Mouse (Mus musculus) hindbrain, postnatal 0 days (tissue): ENCODE data around the gene Pcdh9. TPM values are rescaled to one million over a fixed set of nuclear protein-coding genes. Genes with fewer than 3 reads are reported as not detected.

Experiments
- ATAC-seq: fragments of 200-750 bp; cut with Nextera tagmentation; 2 replicates; pipeline ENCODE4 v1.8.0; 2017; ENCODE audit warnings: mild to moderate bottlenecking, moderate TSS enrichment, moderate library complexity
- DNase-seq: peaks from one replicate; pipeline ENCODE4 v3.0.0-alpha.2; 2015; ENCODE audit warnings: low spot score
- H3K27ac ChIP-seq: fragments of 300-500 bp; sonication (generic); 2 replicates; pipeline ENCODE4 v1.5.1; 2014; ENCODE audit warnings: mild to moderate bottlenecking
- H3K27me3 ChIP-seq: fragments of 300-500 bp; sonication (generic); 2 replicates; pipeline ENCODE4 v1.6.1; 2014; ENCODE audit warnings: low read length, mixed read lengths; ENCODE audit not compliant: insufficient read depth
- H3K36me3 ChIP-seq: fragments of 300-500 bp; sonication (generic); 2 replicates; pipeline ENCODE4 v1.6.1; 2014; ENCODE audit warnings: low read length, mixed read lengths; ENCODE audit not compliant: insufficient read depth
- H3K4me1 ChIP-seq: fragments of 300-500 bp; sonication (generic); 2 replicates; pipeline ENCODE4 v1.6.1; 2014; ENCODE audit warnings: antibody characterized with exemption, low read length, mixed read lengths; ENCODE audit not compliant: insufficient read depth
- H3K4me2 ChIP-seq: fragments of 300-500 bp; sonication (generic); 2 replicates; pipeline ENCODE4 v1.6.1; 2014; ENCODE audit warnings: low read depth, mild to moderate bottlenecking, low read length, moderate library complexity, mixed read lengths
- H3K4me3 ChIP-seq: fragments of 300-500 bp; sonication (generic); 2 replicates; pipeline ENCODE4 v1.5.1; 2014; ENCODE audit warnings: low read length
- H3K9ac ChIP-seq: fragments of 300-500 bp; sonication (generic); replicated peaks from 2 replicates; pipeline ENCODE4 v1.6.1; 2014; ENCODE audit warnings: mild to moderate bottlenecking, low read length, moderate library complexity, mixed read lengths
- H3K9me3 ChIP-seq: fragments of 300-500 bp; sonication (generic); 2 replicates; pipeline ENCODE4 v1.6.1; 2016; ENCODE audit warnings: low read length, mixed read lengths
- CTCF ChIP-seq: IDR thresholded peaks from 2 replicates; pipeline ENCODE4 v1.5.1; 2016; ENCODE audit warnings: antibody characterized with exemption, control low read depth, low read depth
- WGBS: fragments of 180-500 bp; shearing (Covaris S2); extraction: QIAGEN DNeasy Blood & Tissue Kit; methylation state at CpG from one replicate; pipeline ENCODE4 v1.1.7; 2014; 5-methylcytosine and 5-hydroxymethylcytosine counted together
- polyA plus RNA-seq: library from polyadenylated mRNA; unstranded; fragments of >200 nt; fragmentation: Nextera tagmentation; extraction: Ambion mirVana; gene quantifications from 2 replicates; pipeline ENCODE4 v1.2.1, GENCODE M21; 2015
- total RNA-seq: library from RNA; depleted of rRNA; stranded (reverse); fragments of >200 nt; gene quantifications from 2 replicates; pipeline ENCODE4 v1.2.3, GENCODE M21; 2014

The Pcdh9 gene
- total and polyA plus RNA-seq, 2 experiments from 2014 or later: 129 to 149 TPM

DNA sequence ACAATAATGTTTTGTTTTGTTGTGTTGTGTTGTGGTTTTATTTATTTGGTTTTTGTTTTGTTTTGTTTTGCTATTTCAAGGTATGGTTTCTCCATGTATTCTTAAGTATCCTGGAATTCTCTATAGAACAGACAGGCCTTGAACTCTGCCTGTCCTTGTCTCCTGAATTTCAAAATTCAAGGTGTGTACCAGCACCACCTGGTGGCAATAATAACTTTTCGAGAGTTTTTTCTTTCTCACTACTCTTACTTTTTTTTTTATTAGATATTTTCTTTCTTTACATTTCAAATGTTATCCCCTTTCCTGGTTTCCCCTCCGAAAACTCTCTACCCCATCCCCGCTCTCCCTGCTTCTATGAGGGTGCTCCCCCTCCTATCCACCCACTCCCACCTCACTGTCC, 536.3 kb downstream of the Pcdh9 start:
- Histone ChIP-seq H3K4me3 (no peak overlapping the region), H3K36me3 (no peaks in the 10 kb centered on the region), H3K27ac (no peak overlapping the region), H3K9ac (no peak overlapping the region), H3K9me3 (no peaks in the 10 kb centered on the region), H3K4me2 (no peak overlapping the region), H3K4me1 (peaks cover 1% of the 10 kb centered on the region; the same call in 1 of the 2 replicates), H3K27me3 (no peaks in the 10 kb centered on the region)
- no peak for TF ChIP-seq CTCF
- DNase-seq: no peak
- WGBS: 92% methylated on average over 3 of the region's 3 CpGs
- ATAC-seq: no peak

DNA sequence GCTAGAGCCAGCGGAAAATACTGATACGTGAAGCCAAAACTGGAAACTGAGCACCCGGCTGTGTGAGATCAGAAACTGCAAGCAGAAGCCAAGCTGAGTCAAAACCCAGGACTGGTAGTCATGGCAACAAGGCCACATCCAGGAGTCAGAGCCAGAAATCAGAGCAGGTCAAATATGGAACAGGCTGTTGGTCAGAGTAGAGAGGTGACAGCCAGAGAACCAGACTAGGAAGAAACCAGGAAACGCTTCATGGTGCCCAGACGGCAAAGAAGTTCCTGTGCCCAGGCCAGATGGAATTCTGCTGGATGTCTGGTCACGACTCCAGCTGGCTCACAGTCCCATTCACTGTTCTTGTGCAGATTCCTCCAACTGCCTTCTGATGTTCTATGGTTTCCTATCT, 539.6 kb downstream of the Pcdh9 start:
- no peak overlapping the region for H3K4me3 ChIP-seq
- TF ChIP-seq CTCF: no peak
- H3K9me3 ChIP-seq: no peaks in the 10 kb centered on the region
- no peak overlapping the region for H3K9ac ChIP-seq
- peak; percentile 95 for ATAC-seq
- no peaks in the 10 kb centered on the region for H3K36me3 ChIP-seq
- peak; percentile 83 for DNase-seq
- no peak overlapping the region for H3K27ac ChIP-seq
- no peaks in the 10 kb centered on the region for H3K27me3 ChIP-seq
- H3K4me2 ChIP-seq: 0 out of 2 replicates have a peak overlapping the region, but pooled peaks have one; percentile 18
- peaks cover 3% of the 10 kb centered on the region; the same call in 1 of the 2 replicates for H3K4me1 ChIP-seq
- WGBS: 27% methylated on average over 6 of the region's 6 CpGs

DNA sequence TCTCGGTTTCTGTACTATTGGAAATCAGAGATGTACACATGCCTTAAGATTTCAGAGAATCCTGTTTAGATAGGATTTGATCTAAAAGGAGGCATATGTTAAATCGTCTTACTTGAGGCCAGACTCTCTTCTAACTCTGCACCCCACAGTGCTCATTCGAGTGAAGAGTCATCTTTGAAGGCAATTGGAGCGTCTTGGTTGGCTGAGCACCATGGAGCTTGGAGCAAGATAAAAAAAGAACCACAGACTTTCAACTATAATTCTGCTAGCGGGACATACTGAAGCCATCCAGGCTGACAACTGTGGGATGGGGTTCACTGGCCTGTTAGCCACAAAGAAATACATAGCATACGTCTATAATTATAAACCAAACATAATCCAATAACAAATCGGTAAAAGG, 541.3 kb downstream of the Pcdh9 start:
- ATAC-seq: 0 out of 2 replicates have a peak, but pooled peaks have one; percentile 53
- Histone ChIP-seq H3K4me2 (no peak overlapping the region), H3K4me1 (peaks cover 3% of the 10 kb centered on the region; the same call in 1 of the 2 replicates), H3K27me3 (no peaks in the 10 kb centered on the region), H3K9me3 (no peaks in the 10 kb centered on the region), H3K27ac (no peak overlapping the region), H3K4me3 (no peak overlapping the region), H3K9ac (no peak overlapping the region), H3K36me3 (no peaks in the 10 kb centered on the region)
- TF ChIP-seq CTCF: no peak
- peak; percentile 62 for DNase-seq
- 37% methylated on average over 7 of the region's 7 CpGs for WGBS

DNA sequence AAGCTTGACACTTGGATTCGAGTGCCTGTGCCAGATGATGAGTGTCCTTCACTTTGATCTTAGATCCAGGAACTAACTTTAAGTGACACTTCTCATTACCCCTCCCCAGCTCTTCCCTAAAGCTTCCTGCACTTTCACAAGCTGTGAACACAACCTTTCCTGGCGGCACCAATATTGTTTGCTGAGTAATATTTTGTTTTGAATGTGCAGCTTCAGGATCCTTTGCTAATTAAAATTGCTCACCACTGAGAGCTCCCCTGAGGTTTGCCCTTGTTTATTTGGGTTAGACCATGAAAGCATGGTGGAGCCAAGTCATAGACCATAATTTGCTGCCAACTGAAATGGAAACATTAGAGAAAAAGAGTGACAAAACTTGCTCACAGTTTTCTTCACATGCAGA, 543.4 kb downstream of the Pcdh9 start:
- Histone ChIP-seq H3K27me3 (no peaks in the 10 kb centered on the region), H3K36me3 (no peaks in the 10 kb centered on the region), H3K4me2 (no peak overlapping the region), H3K4me3 (no peak overlapping the region), H3K9me3 (no peaks in the 10 kb centered on the region), H3K4me1 (peaks cover 3% of the 10 kb centered on the region; the same call in 1 of the 2 replicates), H3K9ac (no peak overlapping the region), H3K27ac (no peak overlapping the region)
- no peak for ATAC-seq
- DNase-seq: peak; percentile 42
- no peak for TF ChIP-seq CTCF
- 37% methylated on average over 2 of the region's 2 CpGs for WGBS

DNA sequence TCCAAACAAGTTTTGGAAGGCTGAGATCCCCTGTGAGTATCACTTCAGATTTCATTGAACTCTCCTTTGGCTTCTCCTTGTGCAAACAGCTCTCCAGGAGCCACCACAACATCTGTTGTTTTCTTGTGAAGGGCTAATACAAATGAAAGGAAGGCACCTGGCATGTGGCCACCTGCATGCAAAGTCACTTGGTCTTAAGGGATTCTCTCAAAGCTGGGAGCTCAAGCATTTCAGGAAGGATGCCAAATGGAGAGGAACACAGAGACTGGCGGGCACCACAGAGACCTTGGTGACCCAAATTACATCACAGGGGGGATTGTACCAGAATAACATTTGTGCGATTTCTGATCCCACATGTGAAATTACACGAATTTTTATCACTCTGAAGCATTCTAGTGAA, 547.7 kb downstream of the Pcdh9 start:
- Histone ChIP-seq H3K9me3 (no peaks in the 10 kb centered on the region), H3K36me3 (no peaks in the 10 kb centered on the region), H3K4me2 (no peak overlapping the region), H3K27ac (no peak overlapping the region), H3K9ac (no peak overlapping the region), H3K4me3 (no peak overlapping the region), H3K27me3 (no peaks in the 10 kb centered on the region), H3K4me1 (no peaks in the 10 kb centered on the region)
- 36% methylated on average over 3 of the region's 3 CpGs for WGBS
- ATAC-seq (no peak), DNase-seq (peak; percentile 62)
- no peak for TF ChIP-seq CTCF

DNA sequence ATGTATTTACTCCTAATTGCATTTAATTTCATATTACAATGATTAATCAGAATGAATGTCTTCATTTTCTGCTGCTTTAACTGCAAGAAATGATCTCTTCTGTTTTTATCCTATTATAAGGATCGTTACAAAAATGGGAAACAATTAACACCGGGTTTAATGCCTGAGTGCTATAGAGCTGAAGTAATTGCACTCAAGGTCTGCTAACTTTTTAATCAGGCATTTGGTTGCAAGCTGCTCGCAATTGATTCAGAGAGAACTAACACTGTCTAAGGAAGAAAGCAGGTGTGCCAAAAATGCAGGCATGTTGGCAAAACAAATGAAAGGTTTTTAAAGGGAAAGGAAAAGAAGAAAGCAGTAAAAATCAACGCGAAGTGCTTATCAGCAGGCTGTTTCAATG, 549.1 kb downstream of the Pcdh9 start:
- DNase-seq: no peak
- H3K9me3 ChIP-seq: no peaks in the 10 kb centered on the region
- no peaks in the 10 kb centered on the region for H3K4me1 ChIP-seq
- no peaks in the 10 kb centered on the region for H3K36me3 ChIP-seq
- ATAC-seq: no peak
- WGBS: 32% methylated on average over 5 of the region's 5 CpGs
- no peak overlapping the region for H3K4me3 ChIP-seq
- no peak overlapping the region for H3K9ac ChIP-seq
- H3K4me2 ChIP-seq: no peak overlapping the region
- H3K27ac ChIP-seq: no peak overlapping the region
- no peaks in the 10 kb centered on the region for H3K27me3 ChIP-seq
- no peak for TF ChIP-seq CTCF

DNA sequence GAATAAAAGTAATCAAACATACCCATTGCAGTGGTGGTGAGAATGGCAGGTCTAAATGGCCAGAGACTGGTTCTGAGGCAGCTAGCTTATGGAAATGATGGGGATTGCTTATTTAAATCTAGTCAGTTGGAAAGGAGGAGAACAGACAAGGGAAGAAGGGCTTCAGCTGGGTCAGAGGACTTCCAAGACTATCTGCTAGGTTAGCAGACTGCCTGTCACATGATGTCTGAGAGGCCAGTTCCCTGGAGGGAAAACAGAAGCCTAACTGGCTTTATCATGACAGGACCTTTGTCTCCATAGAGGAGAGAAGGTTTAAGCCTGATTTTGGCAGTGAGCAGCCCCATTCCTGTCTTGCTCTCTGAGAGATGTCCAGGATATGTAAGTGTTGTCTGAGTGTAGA, 561.2 kb downstream of the Pcdh9 start:
- ATAC-seq: no peak
- no peak for DNase-seq
- H3K27me3 ChIP-seq: no peaks in the 10 kb centered on the region
- H3K4me3 ChIP-seq: no peak overlapping the region
- no peaks in the 10 kb centered on the region for H3K4me1 ChIP-seq
- H3K27ac ChIP-seq: no peak overlapping the region
- no peak for TF ChIP-seq CTCF
- H3K9ac ChIP-seq: no peak overlapping the region
- no peaks in the 10 kb centered on the region for H3K9me3 ChIP-seq
- no peak overlapping the region for H3K4me2 ChIP-seq
- H3K36me3 ChIP-seq: no peaks in the 10 kb centered on the region
